Mouse (Mus musculus) bone marrow macrophage, adult 2 months (primary cell): Measurements from ENCODE around the gene Rnls. TPM values are rescaled to one million over a fixed set of nuclear protein-coding genes. Genes with fewer than 3 reads are reported as not detected.

Source experiments
- H3K27ac ChIP-seq: 2 replicates; pipeline ENCODE4 v1.5.1; 2012; ENCODE audit warnings: low read depth, low read length; ENCODE audit not compliant: insufficient read depth
- H3K4me1 ChIP-seq: 2 replicates; pipeline ENCODE4 v1.6.1; 2012; ENCODE audit warnings: low read length; ENCODE audit not compliant: control insufficient read depth, insufficient read depth
- H3K4me3 ChIP-seq: 2 replicates; pipeline ENCODE4 v1.5.1; 2012; ENCODE audit warnings: mild to moderate bottlenecking, low read length, moderate library complexity; ENCODE audit not compliant: insufficient read depth
- CTCF ChIP-seq: IDR thresholded peaks from 2 replicates; pipeline ENCODE4 v1.5.1; 2012; ENCODE audit warnings: low read depth, mild to moderate bottlenecking, low read length, moderate library complexity
- POLR2A ChIP-seq: IDR thresholded peaks from 2 replicates; pipeline ENCODE4 v1.6.1; 2012; ENCODE audit warnings: mild to moderate bottlenecking, low read depth, low read length, borderline replicate concordance
- polyA plus RNA-seq: library from polyadenylated mRNA; stranded (reverse); fragments of >200 nt; gene quantifications from 2 replicates; pipeline ENCODE4 v1.2.4, GENCODE M21; 2012; ENCODE audit not compliant: missing spikeins, insufficient read depth, insufficient read length

The Rnls gene
- polyA plus RNA-seq, 1 experiment: 2.9 TPM

GRCm38 (mm10) chr19:33264224-33264993 lies 127.7 kb downstream of the Rnls start:
- Histone ChIP-seq H3K4me3 (no peak overlapping the region), H3K27ac (no peak overlapping the region), H3K4me1 (no peaks in the 10 kb centered on the region)
- TF ChIP-seq POLR2A (no peak), CTCF (no peak)

- H3K4me3 ChIP-seq: no peak overlapping the region
- TF ChIP-seq CTCF: no peak
- H3K27ac ChIP-seq: no peak overlapping the region
- H3K4me1 ChIP-seq: no peaks in the 10 kb centered on the region
Measured at GRCm38 (mm10) chr19:33262421-33262820, 129.7 kb downstream of the Rnls start.

- Histone ChIP-seq H3K4me3 (no peak overlapping the region), H3K27ac (no peak overlapping the region), H3K4me1 (no peaks in the 10 kb centered on the region)
- TF ChIP-seq CTCF: no peak
- no peak for TF ChIP-seq POLR2A
Measured at GRCm38 (mm10) chr19:33259164-33259563, 132.9 kb downstream of the Rnls start.

GRCm38 (mm10) chr19:33253893-33254292 lies 138.2 kb downstream of the Rnls start:
- no peaks in the 10 kb centered on the region for H3K4me1 ChIP-seq
- no peak overlapping the region for H3K4me3 ChIP-seq
- TF ChIP-seq POLR2A: no peak
- no peak for TF ChIP-seq CTCF
- no peak overlapping the region for H3K27ac ChIP-seq

GRCm38 (mm10) chr19:33252226-33252625 lies 139.9 kb downstream of the Rnls start:
- TF ChIP-seq CTCF: no peak
- no peak for TF ChIP-seq POLR2A
- Histone ChIP-seq H3K4me3 (no peak overlapping the region), H3K27ac (no peak overlapping the region), H3K4me1 (no peaks in the 10 kb centered on the region)

GRCm38 (mm10) chr19:33244196-33244595 lies 147.9 kb downstream of the Rnls start:
- Histone ChIP-seq H3K4me1 (no peaks in the 10 kb centered on the region), H3K4me3 (no peak overlapping the region)
- TF ChIP-seq CTCF: no peak
- TF ChIP-seq POLR2A: no peak

GRCm38 (mm10) chr19:33240386-33240785 lies 151.7 kb downstream of the Rnls start:
- no peak overlapping the region for H3K27ac ChIP-seq
- no peaks in the 10 kb centered on the region for H3K4me1 ChIP-seq
- no peak overlapping the region for H3K4me3 ChIP-seq
- no peak for TF ChIP-seq CTCF
- no peak for TF ChIP-seq POLR2A

More at GRCm38 (mm10) chr19:33244196-33244595, 147.9 kb downstream of the Rnls start:
- H3K27ac ChIP-seq: no peak overlapping the region

GRCm38 (mm10) chr19:33232902-33233301 lies 159.2 kb downstream of the Rnls start:
- Histone ChIP-seq H3K4me1 (0 out of 2 replicates have a peak, but pooled peaks cover 2% of the 10 kb centered on the region), H3K27ac (no peak overlapping the region), H3K4me3 (no peak overlapping the region)
- TF ChIP-seq POLR2A (no peak), CTCF (no peak)

GRCm38 (mm10) chr19:33231303-33231702 lies 160.8 kb downstream of the Rnls start:
- Histone ChIP-seq H3K4me1 (0 out of 2 replicates have a peak, but pooled peaks cover 2% of the 10 kb centered on the region), H3K27ac (no peak overlapping the region), H3K4me3 (no peak overlapping the region)
- TF ChIP-seq CTCF (no peak), POLR2A (no peak)

GRCm38 (mm10) chr19:33227004-33227403 lies 165.1 kb downstream of the Rnls start:
- no peak overlapping the region for H3K27ac ChIP-seq
- no peak overlapping the region for H3K4me3 ChIP-seq
- H3K4me1 ChIP-seq: 0 out of 2 replicates have a peak, but pooled peaks cover 2% of the 10 kb centered on the region
- TF ChIP-seq CTCF (peak; percentile 82), POLR2A (no peak)
